Mouse (Mus musculus) small intestine, adult 2 months (tissue): ENCODE measurements at regions not wholly inside any gene's neighbourhood (a gene's known extent, or its start where the extent isn't known, plus 50 kb on each side); places are given as distances from the start of the nearest gene placed in this dataset.

Experiments
- CTCF ChIP-seq: fragments of 200-500 bp; IDR thresholded peaks from 2 replicates; pipeline ENCODE4 v1.5.1; 2012; ENCODE audit warnings: low read depth, mild to moderate bottlenecking, control low read depth, inconsistent platforms, low read length, moderate library complexity, mixed read lengths; ENCODE audit not compliant: insufficient replicate concordance, insufficient read length; ENCODE audit errors: extremely low read depth
- POLR2A ChIP-seq: fragments of 200-500 bp; IDR thresholded peaks from 2 replicates; pipeline ENCODE4 v1.6.1; 2012; ENCODE audit warnings: low read depth, mild to moderate bottlenecking, control low read depth, inconsistent platforms, low read length, moderate library complexity

GRCm38 (mm10) chr15:72360463-72361030 lies 1473.8 kb upstream of the Gm6569 start:
- no peak for TF ChIP-seq CTCF
- TF ChIP-seq POLR2A, result no peak
